ENCODE assay signal across 15 mouse cellular contexts in genomic region chr6:127318746-127319582, GRCm38 (mm10).
DNase-seq lines count a peak whose midpoint lies in the region; ATAC-seq lines count a peak whose summit lies in the region.
"Had no signal": no experiment of that assay in that cellular context is flagged by ENCODE, and none has a peak within 500 bp of the region (broad histone marks: within the 10 kb centered on the region; RNA-seq: fewer than 3 reads in every experiment).

No protein-coding gene starts in this region.

- no peak overlapping the region for H3K4me3 ChIP-seq in midbrain, embryonic 10.5 days
- no peak overlapping the region for H3K4me3 ChIP-seq in midbrain, embryonic 14.5 days (replicated peaks; ENCODE audit: low read depth, low read length)
- no peak overlapping the region for H3K4me3 ChIP-seq in forebrain, embryonic 14.5 days (ENCODE audit: low read depth, low read length)
- H3K4me3 ChIP-seq in liver, embryonic 11.5 days (ENCODE audit: low read depth, low read length), result no peak overlapping the region
- H3K4me3 ChIP-seq: layer of hippocampus, adult 2 months; limb, embryonic 13.5 days had no signal

- peaks cover 11% of the 10 kb centered on the region for H3K27me3 ChIP-seq in midbrain, embryonic 10.5 days (ENCODE audit: low read depth, poor library complexity, severe bottlenecking)
- no peaks in the 10 kb centered on the region for H3K27me3 ChIP-seq in midbrain, embryonic 14.5 days (ENCODE audit: control insufficient read depth, insufficient read depth, low read length)
- H3K27me3 ChIP-seq in forebrain, embryonic 14.5 days (replicated peaks; ENCODE audit: control insufficient read depth, insufficient read depth, low read length), result no peaks in the 10 kb centered on the region
- no peaks in the 10 kb centered on the region for H3K27me3 ChIP-seq in liver, embryonic 11.5 days (replicated peaks; ENCODE audit: control insufficient read depth, insufficient read depth, low read length)
- H3K27me3 ChIP-seq: limb, embryonic 13.5 days had no signal

- H3K4me2 ChIP-seq in midbrain, embryonic 14.5 days (ENCODE audit: low read length), result no peak overlapping the region
- H3K4me2 ChIP-seq in forebrain, embryonic 14.5 days (ENCODE audit: low read length), result no peak overlapping the region
- no peak overlapping the region for H3K4me2 ChIP-seq in liver, embryonic 11.5 days
- H3K4me2 ChIP-seq: limb, embryonic 13.5 days had no signal

- no peak for DNase-seq in midbrain, embryonic 10.5 days (ENCODE audit: low spot score)
- no peak for DNase-seq in midbrain, embryonic 14.5 days
- peak; percentile 85 for DNase-seq in forebrain, embryonic 14.5 days (ENCODE audit: low spot score)
- DNase-seq in liver, embryonic 11.5 days (ENCODE audit: low spot score), result no peak
- DNase-seq in retina, embryonic 14.5 days (ENCODE audit: low spot score), result peak; percentile 59
- no peak for DNase-seq in cerebellum, postnatal 10 days
- DNase-seq in adrenal gland, postnatal 10 days, result no peak
- no peak for DNase-seq in kidney, postnatal 4 days
- DNase-seq: cerebellum, adult 9-10 months; heart, postnatal 10 days; kidney, adult 2 months; lung, postnatal 36 days; thymus, postnatal 36 days had no signal

- no peak overlapping the region for H3K9ac ChIP-seq in midbrain, embryonic 14.5 days (replicated peaks; ENCODE audit: low read length)
- H3K9ac ChIP-seq in forebrain, embryonic 14.5 days (ENCODE audit: low read length), result no peak overlapping the region
- H3K9ac ChIP-seq in liver, embryonic 11.5 days (ENCODE audit: low read depth, low read length), result no peak overlapping the region
- H3K9ac ChIP-seq: limb, embryonic 13.5 days had no signal

- 59% methylated on average over 8 of the region's 8 CpGs for WGBS in midbrain, embryonic 10.5 days
- 35% methylated on average over 8 of the region's 8 CpGs for WGBS in midbrain, embryonic 14.5 days
- WGBS in forebrain, embryonic 14.5 days, result 11% methylated on average over 8 of the region's 8 CpGs
- WGBS in liver, embryonic 11.5 days, result 66% methylated on average over 8 of the region's 8 CpGs

- peaks cover 23% of the 10 kb centered on the region for H3K4me1 ChIP-seq in midbrain, embryonic 10.5 days
- peaks cover 4% of the 10 kb centered on the region; the same call in 1 of the 2 replicates for H3K4me1 ChIP-seq in midbrain, embryonic 14.5 days (ENCODE audit: control insufficient read depth, insufficient read depth, low read length)
- peaks cover 15% of the 10 kb centered on the region for H3K4me1 ChIP-seq in forebrain, embryonic 14.5 days (ENCODE audit: control insufficient read depth, insufficient read depth, low read length)
- H3K4me1 ChIP-seq in liver, embryonic 11.5 days (replicated peaks; ENCODE audit: control insufficient read depth, insufficient read depth, low read length), result peaks cover 24% of the 10 kb centered on the region
- H3K4me1 ChIP-seq: limb, embryonic 13.5 days had no signal

- H3K27ac ChIP-seq in midbrain, embryonic 10.5 days (replicated peaks), result peak overlapping the region; percentile 56; the same call in 1 of the 2 replicates
- H3K27ac ChIP-seq in midbrain, embryonic 14.5 days (replicated peaks; ENCODE audit: low read depth, low read length), result no peak overlapping the region
- peak overlapping the region; percentile 72 for H3K27ac ChIP-seq in forebrain, embryonic 14.5 days (ENCODE audit: low read depth, low read length)
- peak overlapping the region; percentile 22; the same call in 1 of the 2 replicates for H3K27ac ChIP-seq in liver, embryonic 11.5 days (ENCODE audit: low read depth, low read length)
- H3K27ac ChIP-seq: layer of hippocampus, adult 2 months; limb, embryonic 13.5 days had no signal

- H3K36me3 ChIP-seq in midbrain, embryonic 10.5 days, result no peaks in the 10 kb centered on the region
- H3K36me3 ChIP-seq in midbrain, embryonic 14.5 days (ENCODE audit: control insufficient read depth, insufficient read depth, low read length), result no peaks in the 10 kb centered on the region
- H3K36me3 ChIP-seq in forebrain, embryonic 14.5 days (ENCODE audit: control insufficient read depth, insufficient read depth, low read length), result no peaks in the 10 kb centered on the region
- no peaks in the 10 kb centered on the region for H3K36me3 ChIP-seq in liver, embryonic 11.5 days (ENCODE audit: control insufficient read depth, insufficient read depth, low read length)
- H3K36me3 ChIP-seq: limb, embryonic 13.5 days had no signal

- H3K9me3 ChIP-seq in midbrain, embryonic 10.5 days (replicated peaks), result no peaks in the 10 kb centered on the region
- no peaks in the 10 kb centered on the region for H3K9me3 ChIP-seq in midbrain, embryonic 14.5 days (ENCODE audit: control insufficient read depth, low read length)
- no peaks in the 10 kb centered on the region for H3K9me3 ChIP-seq in forebrain, embryonic 14.5 days (replicated peaks; ENCODE audit: control insufficient read depth, low read length)
- H3K9me3 ChIP-seq in liver, embryonic 11.5 days (ENCODE audit: control insufficient read depth, low read length), result no peaks in the 10 kb centered on the region
- H3K9me3 ChIP-seq: limb, embryonic 13.5 days had no signal

- no peak for ATAC-seq in midbrain, embryonic 14.5 days (ENCODE audit: low FRiP score, low TSS enrichment)
- peak; percentile 92 for ATAC-seq in forebrain, embryonic 14.5 days
- no peak for ATAC-seq in liver, embryonic 11.5 days (replicated peaks; ENCODE audit: low FRiP score)

Comparison
In these comparisons a context has a peak if more than half of its experiments do, and no peak if none do; other contexts are left out.
1. DNase-seq: peak in forebrain, embryonic 14.5 days (single experiment) and retina, embryonic 14.5 days (single experiment); none in midbrain, embryonic 10.5 days (single experiment), midbrain, embryonic 14.5 days (single experiment), liver, embryonic 11.5 days (single experiment), cerebellum, postnatal 10 days (0 of 2), adrenal gland, postnatal 10 days (single experiment) and kidney, postnatal 4 days (0 of 2).